Mouse (Mus musculus) erythroblast, adult 5-6 weeks (primary cell): Measurements from ENCODE around the gene Dnmt3l. TPM values are rescaled to one million over a fixed set of nuclear protein-coding genes. Genes with fewer than 3 reads are reported as not detected.
A peak's percentile ranks its signal among the peaks of the same experiment; 100 is the strongest.

Experiments
- ATAC-seq: replicated peaks from 2 replicates; pipeline ENCODE4 v1.8.0; 2016; ENCODE audit warnings: moderate number of reproducible peaks, mild to moderate bottlenecking, moderate TSS enrichment, inconsistent platforms; ENCODE audit not compliant: poor library complexity, low FRiP score, severe bottlenecking
- total RNA-seq, 2 experiments: library from RNA; stranded (forward) in 1 of 2; stranded (reverse) in 1 of 2; fragments of 150-400 nt in 1 of 2; fragments of 200-764, 138-1000 nt in 1 of 2; gene quantifications; 2 replicates each; pipeline versions ENCODE4 v1.2.3 to v1.2.4; 2015 to 2017; ENCODE audit warnings: low replicate concordance in 2 of 2

Dnmt3l gene
- total RNA-seq, 2 experiments from 2014 or later: 0.43 TPM; not detected in 1

- ATAC-seq: peak; percentile 86
These were observed 13.6 kb upstream of the Dnmt3l start for GRCm38 (mm10) chr10:78028129-78028528.

DNA sequence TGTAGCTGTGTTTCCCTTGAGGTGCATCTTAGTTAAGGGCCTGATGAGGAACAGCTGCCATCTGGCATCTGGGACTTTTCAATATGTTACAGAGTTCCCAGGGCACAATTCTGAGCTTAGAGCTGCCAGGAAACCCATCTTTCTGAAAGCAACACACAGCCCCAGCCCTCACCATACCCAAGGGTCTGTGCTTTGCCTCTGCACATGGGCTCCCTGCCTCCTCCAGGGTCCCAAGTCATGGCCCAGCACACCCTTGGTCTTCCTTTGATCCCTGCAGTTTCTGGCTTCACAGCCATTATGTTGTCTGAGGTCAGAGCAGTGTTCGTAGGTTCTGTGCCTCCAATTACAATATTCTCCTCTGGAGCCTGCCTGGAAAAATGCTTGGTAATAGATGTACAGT lies 12.7 kb upstream of the Dnmt3l start:
- no peak for ATAC-seq

GRCm38 (mm10) chr10:78031987-78032386 lies 9.8 kb upstream of the Dnmt3l start:
- no peak for ATAC-seq

- ATAC-seq: no peak
These were observed 4.6 kb upstream of the Dnmt3l start for GRCm38 (mm10) chr10:78037139-78037538.

DNA sequence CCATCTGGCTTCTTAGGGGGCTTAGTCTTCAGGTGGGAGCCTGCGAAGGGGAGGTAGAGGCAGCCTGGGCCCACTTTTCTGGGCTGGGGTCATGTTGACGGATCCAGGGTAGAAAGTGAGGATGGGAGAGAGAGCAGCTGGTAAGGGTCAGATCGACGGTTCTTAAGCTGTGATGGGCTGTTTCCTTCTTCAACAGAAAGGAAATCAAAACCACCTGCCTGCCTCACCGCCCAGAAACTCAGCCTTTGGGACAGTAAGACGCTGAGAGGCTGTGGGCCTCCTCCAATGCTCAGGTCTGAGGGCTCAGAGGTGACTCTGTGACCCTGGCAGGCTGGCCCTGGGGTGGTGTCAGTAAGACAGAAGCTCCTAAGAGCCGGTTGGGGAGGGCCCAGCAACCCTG lies 349 bp downstream of the Dnmt3l start:
- ATAC-seq: no peak

- ATAC-seq: peak; percentile 41; the same call in 1 of the 2 replicates
These were observed 1.1 kb downstream of the Dnmt3l start for GRCm38 (mm10) chr10:78042697-78043405.

- ATAC-seq: peak; percentile 62; the same call in 1 of the 2 replicates
These were observed 1.7 kb downstream of the Dnmt3l start, which contains the start of gene Aire for GRCm38 (mm10) chr10:78043406-78043836. Gene Aire, minus strand, starts transcription at chr10:78043610.

- no peak for ATAC-seq
These were observed 2.8 kb downstream of the Dnmt3l start for GRCm38 (mm10) chr10:78044531-78044930.

- ATAC-seq: no peak
These were observed 4.6 kb downstream of the Dnmt3l start for GRCm38 (mm10) chr10:78046388-78046787.

DNA sequence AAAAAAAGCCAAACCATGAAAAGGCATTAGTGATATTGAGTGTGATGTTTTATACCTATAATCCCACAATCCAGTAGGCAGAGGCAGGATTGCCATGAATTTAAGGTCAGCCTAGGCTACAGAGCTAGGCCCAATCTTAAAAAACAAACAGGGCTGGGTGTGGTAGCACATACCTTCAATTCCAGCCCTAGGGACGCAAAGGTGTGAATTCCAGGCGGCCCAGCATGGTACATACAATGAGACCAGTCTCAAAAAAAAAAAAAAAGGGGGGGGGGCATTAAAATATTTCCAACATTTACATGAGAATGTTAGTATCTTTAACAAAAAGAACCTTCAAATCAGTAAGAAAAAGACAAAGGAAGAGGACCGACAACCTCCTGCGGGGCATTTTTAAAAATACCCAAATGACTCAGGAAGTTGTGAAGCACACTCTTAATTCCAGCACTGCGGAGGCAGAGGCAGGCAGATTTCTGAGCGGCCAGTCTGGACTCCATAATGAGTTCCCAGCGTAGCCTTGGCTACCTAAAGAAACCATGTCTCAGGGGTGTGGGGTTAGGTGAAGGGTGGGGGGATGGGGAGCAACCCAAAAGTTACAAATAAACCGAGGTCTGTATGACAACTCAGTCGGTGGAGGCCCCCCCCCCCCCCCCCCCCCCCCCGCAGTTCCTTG lies 6.4 kb downstream of the Dnmt3l start:
- ATAC-seq: no peak

DNA sequence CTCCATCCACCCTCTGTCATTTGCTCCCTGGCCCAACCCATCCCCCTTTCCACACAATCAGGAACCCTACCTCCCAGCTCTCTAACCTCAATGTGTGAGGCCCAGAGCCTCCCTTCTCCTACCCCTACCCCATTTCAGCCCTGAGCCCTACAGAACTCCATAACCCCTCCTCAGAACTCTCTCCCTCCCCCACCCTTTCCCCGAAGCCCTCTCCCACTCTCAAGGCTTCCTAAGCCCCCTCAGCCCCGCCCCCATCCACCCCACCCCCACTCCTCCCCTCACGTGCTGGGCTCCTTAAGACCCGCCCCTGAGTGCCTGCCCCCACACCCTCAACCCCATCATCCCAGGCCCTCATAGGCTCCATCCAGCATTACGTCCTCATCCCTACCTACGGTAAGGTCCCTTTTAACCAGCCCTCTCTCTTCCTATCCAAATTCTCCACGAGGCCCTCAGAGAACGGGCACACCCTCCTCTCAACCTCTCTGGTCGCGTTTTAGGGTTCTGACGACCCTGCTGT lies 7.8 kb downstream of the Dnmt3l start:
- ATAC-seq: no peak

DNA sequence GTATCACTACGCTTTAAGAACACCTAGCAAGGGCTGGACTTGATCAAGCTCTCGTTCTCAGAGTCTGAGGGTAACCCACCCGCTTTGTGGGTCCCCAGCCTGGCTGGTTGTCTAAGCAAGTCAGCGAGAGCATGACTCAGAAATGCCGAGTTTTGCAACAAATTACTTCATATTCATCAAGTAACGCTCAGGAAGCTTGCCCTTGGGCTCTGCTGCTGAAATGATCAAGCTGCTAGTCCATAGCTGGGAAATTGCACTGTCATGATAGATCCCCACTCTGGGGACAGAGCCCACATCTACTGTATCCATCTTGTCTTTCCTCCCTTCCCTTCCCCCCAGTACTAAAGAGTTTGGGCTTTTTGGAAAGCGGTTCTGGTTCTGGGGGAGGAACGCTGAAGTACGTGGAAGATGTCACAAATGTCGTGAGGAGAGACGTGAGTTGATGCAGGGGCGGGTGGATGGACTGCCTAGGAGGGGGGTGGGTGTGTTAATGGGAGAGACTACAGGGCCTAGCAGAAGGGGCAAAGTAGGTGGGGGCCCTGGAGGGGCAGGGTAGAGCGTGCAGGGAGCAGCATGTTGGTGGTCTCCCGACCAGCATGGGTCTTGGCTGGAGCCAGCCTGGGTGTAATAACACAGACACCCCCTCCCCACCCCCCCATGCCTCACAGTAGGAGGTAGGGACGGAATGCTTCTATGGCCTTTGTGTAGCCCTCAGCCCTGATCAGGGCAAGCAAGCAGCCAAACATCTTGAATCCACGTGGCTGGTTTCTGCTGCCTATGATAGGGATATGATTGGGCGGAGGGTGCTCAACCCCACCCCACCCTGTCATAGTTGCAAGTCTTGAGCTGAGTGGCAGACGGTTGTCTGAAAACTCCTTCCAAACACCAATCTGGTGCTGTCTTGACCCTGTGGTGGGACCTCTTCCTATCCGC lies 13.2 kb downstream of the Dnmt3l start:
- ATAC-seq: no peak

GRCm38 (mm10) chr10:78057056-78057455 lies 15.3 kb downstream of the Dnmt3l start:
- ATAC-seq: no peak

DNA sequence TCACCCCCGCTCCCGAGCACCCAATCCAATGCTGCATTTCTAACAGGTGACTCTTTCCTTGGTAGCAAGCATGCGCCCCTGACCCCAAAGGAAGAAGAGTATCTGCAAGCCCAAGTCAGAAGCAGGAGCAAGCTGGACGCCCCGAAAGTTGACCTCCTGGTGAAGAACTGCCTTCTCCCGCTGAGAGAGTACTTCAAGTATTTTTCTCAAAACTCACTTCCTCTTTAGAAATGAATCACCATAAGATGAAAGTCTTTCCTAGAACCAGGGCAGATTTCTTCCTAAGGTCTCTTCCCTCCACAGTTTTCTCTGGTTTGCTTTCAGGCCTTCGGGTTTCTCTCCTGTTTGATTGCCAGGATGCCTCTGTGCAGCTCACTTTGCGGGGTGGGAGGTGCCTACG lies 21.4 kb downstream of the Dnmt3l start:
- no peak for ATAC-seq

- no peak for ATAC-seq
These were observed 25.5 kb downstream of the Dnmt3l start for GRCm38 (mm10) chr10:78067226-78067625.

DNA sequence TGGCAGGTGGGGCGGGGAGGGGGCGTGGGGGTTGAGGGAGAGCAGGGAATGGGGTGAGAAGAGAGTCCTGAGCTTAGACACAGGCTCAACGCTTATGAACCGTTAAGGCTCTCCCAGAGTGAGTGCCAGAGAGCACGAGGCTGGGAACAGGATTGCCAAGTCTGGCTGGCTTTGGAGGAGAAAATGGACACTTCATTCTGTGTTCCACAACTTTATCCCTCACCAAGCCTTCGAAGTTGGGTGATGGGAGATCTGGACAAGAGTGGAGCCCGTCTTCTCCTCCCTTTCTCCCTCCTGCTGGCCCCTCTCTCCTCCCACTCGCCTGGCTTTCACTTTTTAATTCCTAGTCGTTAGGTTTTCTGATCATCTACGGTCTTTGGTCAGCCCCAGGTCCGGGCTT lies 26.8 kb downstream of the Dnmt3l start:
- ATAC-seq: no peak

- no peak for ATAC-seq
These were observed 27.6 kb downstream of the Dnmt3l start, which contains the start of gene Icosl for GRCm38 (mm10) chr10:78069101-78070011. Gene Icosl, plus strand, starts transcription at chr10:78069302.

DNA sequence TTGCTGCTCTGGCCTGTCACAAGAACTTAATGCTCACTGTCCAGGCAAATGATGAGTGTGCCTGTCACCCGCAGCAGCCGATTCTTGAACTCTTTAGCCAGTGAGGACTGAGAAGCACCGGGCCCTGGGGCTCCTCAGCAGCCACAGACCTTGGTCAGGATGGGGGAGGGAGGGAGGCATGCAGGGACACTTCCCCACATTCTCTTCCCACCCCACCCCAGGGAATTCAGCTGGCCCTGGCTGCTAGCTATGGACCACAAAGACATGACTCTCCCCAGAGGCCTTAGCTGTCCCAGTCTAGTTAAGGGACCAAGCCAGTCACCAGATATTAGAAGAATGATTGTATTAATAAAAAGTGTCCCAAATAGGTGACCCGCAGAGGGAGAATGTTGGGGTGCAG lies 32.4 kb downstream of the Dnmt3l start:
- ATAC-seq: no peak

GRCm38 (mm10) chr10:78074977-78075376 lies 33.2 kb downstream of the Dnmt3l start:
- no peak for ATAC-seq
